Mouse (Mus musculus): ENCODE data around the gene Grid2.

GRCm38 (mm10) chr6:63862628-63863027 lies 607.0 kb downstream of the Grid2 start:
- TF ChIP-seq POLR2A (IDR thresholded peaks at IDR 0.05; ENCODE audit: control insufficient read depth, low read depth, low read length), result no peak
- no peak for TF ChIP-seq CTCF (IDR thresholded peaks at IDR 0.05; ENCODE audit: control insufficient read depth, insufficient read depth, insufficient replicate concordance, low read depth, low read length)
